Mouse (Mus musculus) heart, adult 18-20 months (tissue): ENCODE measurements around the gene Tmem201. TPM values are rescaled to one million over a fixed set of nuclear protein-coding genes. Genes with fewer than 3 reads are reported as not detected.
"Not testable (repeated sequence)": the region's sequence is repeated elsewhere in the genome, so short reads cannot be mapped to it uniquely, and the experiment has no call there.

Experiments used
- DNase-seq, 2 experiments: peaks; one replicate each; pipeline ENCODE4 v3.0.0; 2021 to 2022; ENCODE audit warnings: mixed read lengths in 1 of 2
- long read RNA-seq, 2 experiments: library from polyadenylated mRNA; stranded (forward); transcript quantifications; one replicate each; pipeline ENCODE4 v2.0.0; 2021
- total RNA-seq, 2 experiments: library from RNA; stranded (reverse); gene quantifications; 2 replicates each; pipeline ENCODE4 v1.2.3; 2021

Tmem201 gene
- 10 to 100 TPM; 85.2 to 90.5 TPM for total RNA-seq
- long read RNA-seq, experiment 1, full-length matches to known transcripts = 48 of 90 reads
- long read RNA-seq, experiment 1, partial matches to known transcripts = 5 of 90 reads
- long read RNA-seq, experiment 1, other reads (novel, unspliced or antisense) = 37 of 90 reads
- long read RNA-seq, experiment 2, transcript Tmem201-202 (6 exons, 3,620 nt) = major isoform, 16 of 51 reads
- long read RNA-seq, experiment 2, partial matches to known transcripts = 2 of 51 reads
- long read RNA-seq, experiment 2, other reads (novel, unspliced or antisense) = 32 of 51 reads

- DNase-seq = peak; percentile 95 to 96
Observed at GRCm38 (mm10) chr4:149737383-149738324, at the start of gene Tmem201. Tmem201 (minus strand) TSS chr4:149738044.

DNA sequence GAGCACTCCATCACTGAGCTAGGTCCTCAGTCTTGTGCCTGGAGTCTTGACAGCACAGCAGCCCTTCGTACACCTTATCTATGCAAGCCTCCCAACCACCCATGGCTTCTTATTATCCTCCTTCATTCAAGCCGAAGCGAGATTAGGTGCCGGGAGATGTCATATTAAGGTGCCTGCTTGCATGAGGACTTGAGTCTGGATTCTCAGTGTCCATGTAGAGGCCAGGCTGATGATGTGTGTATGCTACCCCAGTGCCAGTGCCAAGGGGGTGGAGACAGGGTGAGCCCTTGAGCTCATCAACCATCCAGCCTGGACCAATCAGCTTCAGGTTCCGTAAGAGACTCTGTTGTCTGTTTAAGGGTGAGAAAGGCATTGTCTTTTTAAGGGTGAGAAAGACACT is 47.1 kb upstream of the Tmem201 start:
- no peak for DNase-seq

DNA sequence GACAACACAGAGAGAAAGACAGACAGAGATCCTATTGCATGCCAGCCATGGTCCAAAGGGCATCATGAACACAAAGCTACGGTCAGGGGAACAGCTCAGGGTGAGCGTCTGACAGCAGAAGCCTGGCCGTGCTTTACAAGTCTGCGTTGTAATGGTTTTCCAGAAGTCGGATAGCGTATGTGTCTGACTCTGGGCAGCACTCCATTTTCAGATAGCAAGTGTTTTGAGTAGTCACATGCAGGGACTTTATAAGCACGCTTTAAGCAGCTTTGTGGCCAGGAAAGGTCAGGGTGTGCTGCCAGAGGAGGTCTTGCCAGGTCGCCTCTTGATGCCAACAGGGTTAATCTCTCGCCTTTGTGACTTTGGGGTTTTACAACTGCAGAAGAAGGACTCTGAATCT is 46.5 kb upstream of the Tmem201 start:
- DNase-seq = peak; percentile 75 to 76

- no peak for DNase-seq
Observed at GRCm38 (mm10) chr4:149782975-149783374, 45.1 kb upstream of the Tmem201 start.

GRCm38 (mm10) chr4:149780565-149781356 is 42.9 kb upstream of the Tmem201 start:
- DNase-seq = peak; percentile 64 to 78

DNA sequence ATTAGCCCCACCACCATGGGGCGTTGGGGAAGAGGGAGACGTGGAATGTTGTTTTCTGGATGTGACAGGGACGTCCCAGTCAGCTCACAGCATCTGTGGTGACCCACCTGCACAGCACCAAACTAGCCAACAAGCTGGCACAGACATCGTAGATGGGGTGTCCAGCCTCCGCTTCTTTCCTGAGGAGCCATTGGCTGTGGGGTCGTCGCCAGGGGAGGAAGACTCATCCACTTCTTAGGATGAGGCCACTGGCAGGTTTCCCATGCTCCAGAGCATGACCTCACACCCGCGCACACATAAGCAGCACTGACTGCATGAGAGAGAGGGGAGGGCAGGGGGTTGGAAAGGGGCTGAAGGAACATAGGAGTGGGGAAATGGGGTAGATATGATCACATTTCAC is 42.1 kb upstream of the Tmem201 start:
- DNase-seq = no peak

DNA sequence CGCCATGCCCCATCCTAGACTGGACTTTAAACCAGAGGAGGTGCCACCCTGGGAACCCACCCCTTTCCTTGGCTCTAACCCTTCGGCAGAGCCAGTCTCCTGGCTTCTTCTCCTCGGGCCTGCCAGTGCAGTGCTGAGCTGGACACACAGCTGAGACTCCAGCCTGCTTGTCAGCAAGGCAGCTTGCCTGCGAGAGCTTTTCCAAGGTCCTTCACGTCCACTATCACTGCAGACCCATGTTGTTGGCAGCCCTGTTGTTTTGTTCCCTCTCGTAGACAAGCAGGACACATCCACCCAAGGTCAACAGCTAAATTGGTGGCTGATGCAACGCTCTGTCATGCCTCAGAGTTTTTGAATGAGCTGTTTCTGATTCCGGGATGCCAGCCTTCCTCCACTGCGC is 39.3 kb upstream of the Tmem201 start:
- peak; percentile 68 to 87 for DNase-seq

DNA sequence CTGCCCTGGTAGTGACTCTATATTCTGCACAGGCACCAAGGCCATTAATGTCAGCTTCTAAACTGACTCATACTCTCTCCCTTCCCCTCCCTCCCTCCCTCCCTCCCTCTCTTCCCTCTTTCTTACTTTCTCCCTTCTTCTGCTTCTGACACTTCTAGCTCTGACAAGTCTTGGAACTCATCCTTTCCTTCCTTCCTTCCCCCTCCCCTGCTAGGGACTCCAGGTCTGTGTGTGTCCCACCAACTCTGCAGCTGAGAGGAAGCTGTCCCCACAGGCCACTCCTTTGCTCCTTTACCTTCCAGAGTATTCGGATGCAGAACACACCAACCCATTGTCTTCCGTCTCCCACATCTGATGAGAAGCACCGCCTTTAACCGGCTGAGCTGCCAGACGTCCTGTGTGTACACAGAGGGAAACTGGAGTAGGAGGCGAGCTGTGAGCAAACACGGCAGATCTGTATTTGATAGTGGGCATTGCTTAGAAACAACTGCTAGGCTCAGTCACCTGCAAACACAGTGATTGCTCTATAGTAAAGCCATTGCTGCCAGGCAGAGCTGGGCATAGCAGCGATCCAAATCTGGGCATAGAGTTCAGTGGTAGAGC is 38.0 kb upstream of the Tmem201 start:
- DNase-seq = no peak

GRCm38 (mm10) chr4:149775330-149775729 is 37.5 kb upstream of the Tmem201 start:
- peak; percentile 81 to 84 for DNase-seq

GRCm38 (mm10) chr4:149774094-149774470 is 36.2 kb upstream of the Tmem201 start, which contains the start of gene Slc25a33:
Slc25a33 (minus strand) TSS chr4:149774277.
- DNase-seq = peak; percentile 97 to 98

DNA sequence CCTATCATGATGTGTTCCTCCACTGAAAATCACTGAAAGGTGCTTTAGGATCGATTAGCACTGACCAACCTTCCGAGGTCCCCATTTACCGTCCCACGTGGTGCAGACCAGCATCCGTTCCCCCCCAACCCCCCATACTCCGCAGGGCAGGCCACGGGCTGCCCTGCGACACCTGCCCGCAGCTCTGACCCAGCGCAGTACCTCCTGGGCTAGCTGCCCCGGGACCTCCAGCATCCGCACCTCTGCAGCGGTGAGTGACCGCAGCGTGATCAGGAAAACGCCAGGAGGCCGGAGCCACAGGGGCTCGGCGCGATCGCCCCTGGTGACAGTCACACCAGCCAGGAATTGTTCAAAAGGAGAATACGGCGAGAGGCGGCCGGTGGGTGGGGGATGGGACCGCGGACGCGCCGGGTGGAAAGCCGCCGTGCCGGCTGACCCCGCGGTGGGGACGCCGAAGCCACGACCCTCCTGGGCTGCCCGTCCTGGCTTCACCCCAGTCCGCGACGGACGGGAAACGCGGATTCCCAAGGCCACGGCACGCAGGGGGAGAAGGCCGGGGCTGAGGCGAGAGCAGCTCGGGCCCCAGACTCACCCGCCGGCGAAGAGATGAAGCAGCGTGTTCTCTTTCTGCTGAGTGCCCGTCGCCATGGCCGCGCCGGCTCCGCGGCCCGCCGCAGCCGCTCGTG is 35.7 kb upstream of the Tmem201 start:
- no peak for DNase-seq

GRCm38 (mm10) chr4:149772394-149772793 is 34.5 kb upstream of the Tmem201 start:
- DNase-seq = peak in 1 of 2 experiments; percentile 54

- no peak for DNase-seq
Observed at GRCm38 (mm10) chr4:149765201-149765600, 27.4 kb upstream of the Tmem201 start.

GRCm38 (mm10) chr4:149763335-149763734 is 25.5 kb upstream of the Tmem201 start:
- no peak for DNase-seq

DNA sequence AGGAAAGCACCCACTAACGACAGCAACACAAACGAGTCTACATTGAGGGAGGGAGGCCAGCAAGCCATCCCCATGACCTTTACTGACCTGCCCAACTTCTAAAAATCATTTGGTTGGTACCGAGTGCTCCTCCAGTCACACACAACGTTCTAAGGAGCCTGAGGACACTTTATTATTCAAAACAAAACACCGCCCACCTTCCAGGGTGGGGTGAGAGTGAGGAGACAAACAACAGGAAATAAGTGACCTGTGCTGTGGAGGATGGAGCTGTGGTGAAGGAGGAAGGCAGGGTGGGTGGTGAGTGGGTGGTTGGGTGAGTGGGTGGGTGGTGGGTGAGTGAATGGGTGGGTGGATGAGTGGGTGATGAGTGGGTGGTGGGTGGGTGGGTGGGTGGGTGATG is 21.7 kb upstream of the Tmem201 start:
- DNase-seq = no peak

- no peak for DNase-seq
Observed at GRCm38 (mm10) chr4:149758423-149758822, 20.6 kb upstream of the Tmem201 start.

DNA sequence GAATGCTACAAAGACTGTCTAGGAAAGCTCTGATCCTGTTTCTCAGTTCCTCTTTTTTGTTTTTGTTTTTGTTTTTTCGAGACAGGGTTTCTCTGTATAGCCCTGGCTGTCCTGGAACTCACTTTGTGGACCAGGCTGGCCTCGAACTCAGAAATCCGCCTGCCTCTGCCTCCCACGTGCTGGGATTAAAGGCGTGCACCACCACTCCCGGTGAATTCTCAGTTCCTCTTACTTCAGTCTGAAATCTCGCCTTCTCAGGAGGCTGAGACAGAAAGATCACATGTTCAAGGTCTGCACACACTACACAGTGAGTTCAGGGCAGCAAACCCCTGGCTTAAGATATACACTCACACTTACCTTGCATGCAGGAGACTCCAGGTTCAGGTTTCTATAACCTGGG is 18.7 kb upstream of the Tmem201 start:
- not testable (repeated sequence) for DNase-seq

DNA sequence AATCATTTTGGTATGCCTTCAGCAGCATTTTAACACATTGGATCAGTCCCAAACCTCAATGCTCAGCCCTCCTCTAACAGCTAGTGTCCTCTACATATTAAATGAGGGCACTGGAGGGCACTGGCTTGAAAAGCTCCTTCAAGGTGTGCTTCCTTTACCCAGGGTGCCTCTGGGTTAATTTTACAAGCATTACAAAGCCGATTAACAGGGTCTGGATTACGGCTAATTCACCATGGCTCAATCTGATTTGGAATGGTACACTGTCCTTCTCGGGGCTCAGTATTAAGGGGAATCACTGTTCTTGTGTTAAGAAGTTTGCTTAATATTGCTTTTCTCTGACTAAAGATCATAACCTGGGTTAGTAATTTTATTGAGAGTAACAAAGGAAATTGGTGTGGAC is 15.0 kb upstream of the Tmem201 start:
- DNase-seq = no peak

GRCm38 (mm10) chr4:149752124-149752799 is 14.4 kb upstream of the Tmem201 start:
- DNase-seq = peak in 1 of 2 experiments; percentile 78

GRCm38 (mm10) chr4:149750671-149751070 is 12.8 kb upstream of the Tmem201 start:
- no peak for DNase-seq

GRCm38 (mm10) chr4:149749663-149750015 is 11.8 kb upstream of the Tmem201 start:
- not testable (repeated sequence) for DNase-seq
